Mouse (Mus musculus) ES-E14 (cell line): ENCODE measurements around the gene Krtap5-2.
A peak's percentile ranks its signal among the peaks of the same experiment; 100 is the strongest.

ENCODE experiments used
- MAFK ChIP-seq: IDR thresholded peaks from 2 replicates; pipeline ENCODE4 v1.6.1; 2014; ENCODE audit warnings: mild to moderate bottlenecking, low read depth, low read length, inconsistent platforms; ENCODE audit not compliant: insufficient read depth
- ZNF384 ChIP-seq: IDR thresholded peaks from 2 replicates; pipeline ENCODE4 v1.6.1; 2012; ENCODE audit warnings: low read depth, low read length, inconsistent platforms

GRCm38 (mm10) chr7:142148633-142149032 lies 27.2 kb downstream of the Krtap5-2 start:
- TF ChIP-seq MAFK: peak; percentile 77
- TF ChIP-seq ZNF384: no peak
